Mouse (Mus musculus) mouse trophoblast stem cell (cell line): ENCODE results near the gene Osbpl8.
"Not testable (repeated sequence)": the region's sequence is repeated elsewhere in the genome, so short reads cannot be mapped to it uniquely, and the experiment has no call there.

Experiments
- in situ Hi-C, 2 experiments: fragments of 300-500 bp; cut with MseI, MboI; formaldehyde crosslinking; loops; 2 replicates in 1 of 2; 3 replicates in 1 of 2; pipeline ENCODE4 v1.15.1; 2025

Gene Osbpl8

GRCm38 (mm10) chr10:111185574-111186269, 21.2 kb downstream of the Osbpl8 start:
- in situ Hi-C loops: no loop called here

GRCm38 (mm10) chr10:111189022-111189555, 24.5 kb downstream of the Osbpl8 start:
- in situ Hi-C loops: no loop called here

- in situ Hi-C loops: no loop called here
Measured at GRCm38 (mm10) chr10:111190110-111190795, 25.7 kb downstream of the Osbpl8 start.

- in situ Hi-C loops: no loop called here
Measured at GRCm38 (mm10) chr10:111193536-111193935, 29.0 kb downstream of the Osbpl8 start.

- in situ Hi-C loops: no loop called here
Measured at GRCm38 (mm10) chr10:111196191-111196590, 31.6 kb downstream of the Osbpl8 start.

- in situ Hi-C loops: not testable (repeated sequence)
Measured at GRCm38 (mm10) chr10:111198705-111199104, 34.2 kb downstream of the Osbpl8 start.

GRCm38 (mm10) chr10:111201120-111201519, 36.6 kb downstream of the Osbpl8 start:
- in situ Hi-C loops: no loop called here

GRCm38 (mm10) chr10:111201666-111202065, 37.1 kb downstream of the Osbpl8 start:
- in situ Hi-C loops: no loop called here

- in situ Hi-C loops: no loop called here
Measured at GRCm38 (mm10) chr10:111204089-111204488, 39.5 kb downstream of the Osbpl8 start.

GRCm38 (mm10) chr10:111205421-111205820, 40.9 kb downstream of the Osbpl8 start:
- in situ Hi-C loops: no loop called here

- in situ Hi-C loops: no loop called here
Measured at GRCm38 (mm10) chr10:111207386-111207785, 42.8 kb downstream of the Osbpl8 start.

- in situ Hi-C loops: no loop called here
Measured at GRCm38 (mm10) chr10:111214084-111214483, 49.5 kb downstream of the Osbpl8 start.

- in situ Hi-C loops: no loop called here
Measured at GRCm38 (mm10) chr10:111214696-111215095, 50.1 kb downstream of the Osbpl8 start.

- in situ Hi-C loops: no loop called here
Measured at GRCm38 (mm10) chr10:111215572-111215971, 51.0 kb downstream of the Osbpl8 start.

- in situ Hi-C loops: no loop called here
Measured at GRCm38 (mm10) chr10:111216111-111216510, 51.6 kb downstream of the Osbpl8 start.

- in situ Hi-C loops: loop anchor here in 1 of 2 experiments (10.0 kb wide), 1 partner anchor 252 kb away; the partner anchor contains the start of gene Nap1l1
Measured at GRCm38 (mm10) chr10:111222535-111222934, 58.0 kb downstream of the Osbpl8 start.

GRCm38 (mm10) chr10:111223218-111223830, 58.8 kb downstream of the Osbpl8 start:
- in situ Hi-C loops: loop anchor here in 1 of 2 experiments (10.0 kb wide), 1 partner anchor 251 kb away; the partner anchor contains the start of gene Nap1l1

- in situ Hi-C loops: loop anchor here in 1 of 2 experiments (10.0 kb wide), 1 partner anchor 250 kb away; the partner anchor contains the start of gene Nap1l1
Measured at GRCm38 (mm10) chr10:111224696-111225095, 60.1 kb downstream of the Osbpl8 start.

- in situ Hi-C loops: loop anchor here in 1 of 2 experiments (10.0 kb wide), 1 partner anchor 248 kb away; the partner anchor contains the start of gene Nap1l1
Measured at GRCm38 (mm10) chr10:111226508-111226907, 62.0 kb downstream of the Osbpl8 start.

- in situ Hi-C loops: not testable (repeated sequence)
Measured at GRCm38 (mm10) chr10:111232237-111232636, 67.7 kb downstream of the Osbpl8 start.

- in situ Hi-C loops: no loop called here
Measured at GRCm38 (mm10) chr10:111233476-111234130, 69.1 kb downstream of the Osbpl8 start.
